Mouse (Mus musculus): ENCODE measurements around the gene Ccdc30. TPM values are rescaled to one million over a fixed set of nuclear protein-coding genes. Genes with fewer than 3 reads are reported as not detected.

Ccdc30 gene
- polyA plus RNA-seq, 1 experiment from 2014 or later, result 20.6 TPM

Other genes starting within 250 kb of the Ccdc30 start
- 4.8 and 7.1 TPM in 2 replicates for gene Zfp691, start 241.3 kb downstream of the Ccdc30 start, polyA plus RNA-seq (2014; fragmentation: Nextera tagmentation; extraction: Ambion mirVana)
- gene Ermap, start 225.5 kb downstream of the Ccdc30 start, polyA plus RNA-seq (2014; fragmentation: Nextera tagmentation; extraction: Ambion mirVana), result 0.24 and 0.63 TPM in 2 replicates
- 253 and 300 TPM in 2 replicates for gene Svbp, start 220.2 kb downstream of the Ccdc30 start, polyA plus RNA-seq (2014; fragmentation: Nextera tagmentation; extraction: Ambion mirVana)
- gene Tmem269, start 197.3 kb downstream of the Ccdc30 start, polyA plus RNA-seq (2014; fragmentation: Nextera tagmentation; extraction: Ambion mirVana), result 0.29 and 0.54 TPM in 2 replicates
- 21.1 and 26.0 TPM in 2 replicates for gene AU022252, start 182.8 kb downstream of the Ccdc30 start, polyA plus RNA-seq (2014; fragmentation: Nextera tagmentation; extraction: Ambion mirVana)
- gene P3h1, start 182.6 kb downstream of the Ccdc30 start, polyA plus RNA-seq (2014; fragmentation: Nextera tagmentation; extraction: Ambion mirVana), result 10.1 TPM in 2 replicates
- 1.4 and 1.8 TPM in 2 replicates for gene Cldn19, start 160.1 kb downstream of the Ccdc30 start, polyA plus RNA-seq (2014; fragmentation: Nextera tagmentation; extraction: Ambion mirVana)
- 990 and 1,028 TPM in 2 replicates for gene Ybx1, start 120.9 kb downstream of the Ccdc30 start, polyA plus RNA-seq (2014; fragmentation: Nextera tagmentation; extraction: Ambion mirVana)
- gene Ppih, start 95.0 kb downstream of the Ccdc30 start, polyA plus RNA-seq (2014; fragmentation: Nextera tagmentation; extraction: Ambion mirVana), result 57.6 and 60.0 TPM in 2 replicates
- 20.9 and 24.5 TPM in 2 replicates for gene Ppcs, start 6.9 kb upstream of the Ccdc30 start, polyA plus RNA-seq (2014; fragmentation: Nextera tagmentation; extraction: Ambion mirVana)
- 0.30 and 0.45 TPM in 2 replicates for gene Zmynd12, start 7.3 kb upstream of the Ccdc30 start, polyA plus RNA-seq (2014; fragmentation: Nextera tagmentation; extraction: Ambion mirVana)
- gene Rimkla, start 77.1 kb upstream of the Ccdc30 start, polyA plus RNA-seq (2014; fragmentation: Nextera tagmentation; extraction: Ambion mirVana), result 22.9 and 26.2 TPM in 2 replicates
- 18.6 and 31.6 TPM in 2 replicates for gene Foxj3, start 121.5 kb upstream of the Ccdc30 start, polyA plus RNA-seq (2014; fragmentation: Nextera tagmentation; extraction: Ambion mirVana)
- 8.6 and 9.5 TPM in 2 replicates for gene Frg2f1, start 124.0 kb upstream of the Ccdc30 start, polyA plus RNA-seq (2014; fragmentation: Nextera tagmentation; extraction: Ambion mirVana)
- not detected in 2 replicates for gene Guca2a, start 222.2 kb upstream of the Ccdc30 start, polyA plus RNA-seq (2014; fragmentation: Nextera tagmentation; extraction: Ambion mirVana)
- not detected in 2 replicates for gene Guca2b, start 243.4 kb upstream of the Ccdc30 start, polyA plus RNA-seq (2014; fragmentation: Nextera tagmentation; extraction: Ambion mirVana)

Measured in midbrain, embryonic 14.5 days (tissue).